Mouse (Mus musculus) thymus, adult 2 months (tissue): ENCODE results near the gene Msi1. TPM values are rescaled to one million over a fixed set of nuclear protein-coding genes. Genes with fewer than 3 reads are reported as not detected.

Experiments
- DNase-seq: peaks from one replicate; pipeline ENCODE4 v3.0.0; 2021
- H3K27ac ChIP-seq: fragments of 200-500 bp; 2 replicates; pipeline ENCODE4 v1.5.1; 2012; ENCODE audit warnings: low read length, control low read depth; ENCODE audit not compliant: control insufficient read depth, insufficient read depth
- H3K27me3 ChIP-seq: fragments of 200-500 bp; 2 replicates; pipeline ENCODE4 v1.6.1; 2012; ENCODE audit warnings: mild to moderate bottlenecking, low read length, moderate library complexity, mixed read lengths; ENCODE audit not compliant: control insufficient read depth, insufficient read depth
- H3K36me3 ChIP-seq: fragments of 200-500 bp; 2 replicates; pipeline ENCODE4 v1.6.1; 2012; ENCODE audit warnings: mild to moderate bottlenecking, low read length, moderate library complexity; ENCODE audit not compliant: control insufficient read depth, insufficient read depth
- H3K4me1 ChIP-seq: fragments of 200-500 bp; replicated peaks from 2 replicates; pipeline ENCODE4 v1.6.1; 2012; ENCODE audit warnings: low read length; ENCODE audit not compliant: control insufficient read depth, insufficient read depth
- H3K4me3 ChIP-seq: fragments of 200-500 bp; 2 replicates; pipeline ENCODE4 v1.5.1; 2012; ENCODE audit warnings: mild to moderate bottlenecking, low read length, control low read depth, moderate library complexity; ENCODE audit not compliant: control insufficient read depth, insufficient read depth
- CTCF ChIP-seq: fragments of 200-500 bp; IDR thresholded peaks from 2 replicates; pipeline ENCODE4 v1.5.1; 2012; ENCODE audit warnings: mild to moderate bottlenecking, control low read depth, low read length, moderate library complexity, borderline replicate concordance; ENCODE audit not compliant: control insufficient read depth, poor library complexity, insufficient read depth; ENCODE audit errors: extremely low read depth
- POLR2A ChIP-seq: fragments of 200-500 bp; IDR thresholded peaks from 2 replicates; pipeline ENCODE4 v1.6.1; 2012; ENCODE audit warnings: mild to moderate bottlenecking, low read length, control low read depth, moderate library complexity; ENCODE audit not compliant: control insufficient read depth, poor library complexity, insufficient read depth; ENCODE audit errors: extremely low read depth
- WGBS: fragments of 180-500 bp; shearing (Covaris S2); methylation state at CpG from one replicate; pipeline ENCODE4 v1.1.7; 2018; 5-methylcytosine and 5-hydroxymethylcytosine counted together
- polyA plus RNA-seq: library from polyadenylated mRNA; depleted of rRNA; stranded (reverse); fragments of >200 nt; gene quantifications from 2 replicates; pipeline ENCODE4 v1.2.3, GENCODE M21; 2012

Gene Msi1
- polyA plus RNA-seq, 1 experiment: 6.6 TPM

DNA sequence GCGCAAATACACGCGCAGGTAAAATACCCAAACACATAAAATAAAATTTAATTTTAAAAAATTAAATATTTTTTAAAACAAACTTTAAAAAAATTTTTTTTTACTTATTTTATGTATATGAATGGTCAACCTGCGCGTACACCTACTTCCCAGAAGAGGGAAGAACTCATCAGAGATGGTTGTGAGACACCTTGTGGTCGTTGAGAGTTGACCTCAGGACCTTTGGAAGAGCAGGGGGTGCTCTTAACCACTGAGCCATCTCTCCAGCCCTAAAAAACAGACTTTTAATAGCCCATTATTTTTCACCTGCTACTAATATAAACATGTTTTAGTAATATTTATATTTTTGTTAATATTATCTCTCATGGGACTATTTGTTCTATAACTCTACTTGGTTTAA is 54.0 kb downstream of the Msi1 start:
- Histone ChIP-seq H3K4me3 (no peak overlapping the region), H3K27ac (no peak overlapping the region), H3K27me3 (no peaks in the 10 kb centered on the region), H3K4me1 (peaks cover 5% of the 10 kb centered on the region), H3K36me3 (no peaks in the 10 kb centered on the region)
- no peak for DNase-seq
- TF ChIP-seq POLR2A (no peak), CTCF (no peak)
- WGBS: 80% methylated on average over 6 of the region's 6 CpGs

GRCm38 (mm10) chr5:115483947-115484920 is 54.8 kb downstream of the Msi1 start, which contains the start of gene Sirt4:
Gene Sirt4 (minus strand): TSS chr5:115484725.
- Histone ChIP-seq H3K4me3 (peak within 1 kb of the TSS; percentile 40), H3K4me1 (peaks cover 9% of the 10 kb centered on the region), H3K27ac (peak within 1 kb of the TSS; percentile 42; the same call in 1 of the 2 replicates), H3K36me3 (no peaks in the 10 kb centered on the region), H3K27me3 (no peaks in the 10 kb centered on the region)
- 6% methylated on average over 30 of the region's 30 CpGs for WGBS
- TF ChIP-seq CTCF (no peak), POLR2A (peak; percentile 49; the same call in 1 of the 2 replicates)
- peak; percentile 80 for DNase-seq

GRCm38 (mm10) chr5:115484996-115485395 is 55.6 kb downstream of the Msi1 start:
- no peaks in the 10 kb centered on the region for H3K36me3 ChIP-seq
- 83% methylated on average over 5 of the region's 5 CpGs for WGBS
- H3K27ac ChIP-seq: no peak overlapping the region
- H3K4me1 ChIP-seq: peaks cover 9% of the 10 kb centered on the region
- H3K4me3 ChIP-seq: no peak overlapping the region
- DNase-seq: no peak
- TF ChIP-seq CTCF: no peak
- TF ChIP-seq POLR2A: no peak
- H3K27me3 ChIP-seq: no peaks in the 10 kb centered on the region

DNA sequence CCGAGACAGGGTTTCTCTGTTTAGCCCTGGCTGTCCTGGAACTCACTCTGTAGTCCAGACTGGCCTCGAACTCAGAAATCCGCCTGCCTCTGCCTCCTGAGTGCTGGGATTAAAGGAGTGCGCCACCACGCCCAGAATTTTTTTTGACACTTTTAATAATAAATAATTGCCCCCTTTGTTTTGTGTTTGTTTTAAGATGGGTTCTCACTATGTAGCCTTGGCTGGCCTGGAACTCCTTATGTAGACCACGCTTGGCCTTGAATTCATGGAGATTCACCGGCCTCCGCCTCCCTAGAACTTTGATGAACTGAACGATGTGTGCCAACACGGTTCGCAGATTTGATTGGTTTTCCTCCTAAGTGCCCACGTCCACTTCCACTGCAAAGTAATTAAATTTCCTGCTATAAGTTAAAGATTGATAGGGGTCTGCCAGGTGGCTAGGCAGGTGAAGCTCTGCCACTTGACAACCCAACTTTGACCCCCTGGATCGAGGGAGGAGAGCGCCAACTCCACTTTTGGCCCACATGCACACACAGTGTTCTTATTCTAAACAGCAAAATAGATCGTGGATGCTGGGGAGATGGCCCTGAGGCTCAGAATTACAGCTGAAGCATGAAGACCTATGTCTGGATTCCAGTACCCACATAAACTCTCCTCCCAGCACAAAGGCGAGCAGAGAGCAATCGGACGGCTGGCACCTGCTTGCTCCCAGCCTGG is 56.2 kb downstream of the Msi1 start:
- WGBS: 94% methylated on average over 18 of the region's 18 CpGs
- no peak for TF ChIP-seq CTCF
- no peak for TF ChIP-seq POLR2A
- H3K27ac ChIP-seq: no peak overlapping the region
- DNase-seq: no peak
- no peaks in the 10 kb centered on the region for H3K36me3 ChIP-seq
- H3K27me3 ChIP-seq: no peaks in the 10 kb centered on the region
- no peak overlapping the region for H3K4me3 ChIP-seq
- H3K4me1 ChIP-seq: peaks cover 11% of the 10 kb centered on the region

GRCm38 (mm10) chr5:115486726-115487125 is 57.3 kb downstream of the Msi1 start:
- H3K27ac ChIP-seq: no peak overlapping the region
- no peak overlapping the region for H3K4me3 ChIP-seq
- no peaks in the 10 kb centered on the region for H3K27me3 ChIP-seq
- no peaks in the 10 kb centered on the region for H3K36me3 ChIP-seq
- DNase-seq: no peak
- 79% methylated on average over 4 of the region's 4 CpGs for WGBS
- peaks cover 13% of the 10 kb centered on the region for H3K4me1 ChIP-seq
- TF ChIP-seq POLR2A (no peak), CTCF (no peak)

GRCm38 (mm10) chr5:115487353-115487752 is 58.0 kb downstream of the Msi1 start:
- no peaks in the 10 kb centered on the region for H3K27me3 ChIP-seq
- no peak overlapping the region for H3K4me3 ChIP-seq
- WGBS: 92% methylated on average over 8 of the region's 8 CpGs
- DNase-seq: no peak
- no peaks in the 10 kb centered on the region for H3K36me3 ChIP-seq
- peaks cover 19% of the 10 kb centered on the region for H3K4me1 ChIP-seq
- no peak overlapping the region for H3K27ac ChIP-seq
- TF ChIP-seq CTCF (no peak), POLR2A (no peak)
